Mouse (Mus musculus) ES-E14 (cell line): ENCODE results near the gene Sdhb. TPM values are rescaled to one million over a fixed set of nuclear protein-coding genes. Genes with fewer than 3 reads are reported as not detected.
A peak's percentile ranks its signal among the peaks of the same experiment; 100 is the strongest.

Source experiments
- DNase-seq: peaks from one replicate; pipeline ENCODE4 v3.0.0-alpha.2; 2013; ENCODE audit warnings: low read depth, low spot score
- H3K27ac ChIP-seq: 2 replicates; pipeline ENCODE4 v1.5.1; 2012; ENCODE audit warnings: low read depth, mild to moderate bottlenecking, low read length, moderate library complexity, mixed read lengths; ENCODE audit not compliant: poor library complexity, insufficient read depth, severe bottlenecking
- H3K36me3 ChIP-seq: 2 replicates; pipeline ENCODE4 v1.6.1; 2012; ENCODE audit warnings: mild to moderate bottlenecking, low read length, moderate library complexity, mixed read lengths; ENCODE audit not compliant: control insufficient read depth, poor library complexity, insufficient read depth, severe bottlenecking
- H3K4me1 ChIP-seq, 2 experiments: fragments of 150-350 bp in 1 of 2; sonication (generic) in 1 of 2; 2 replicates each; pipeline ENCODE4 v1.6.1; 2012; ENCODE audit warnings: low read length in 2 of 2, mild to moderate bottlenecking in 1 of 2, mixed read lengths in 1 of 2; ENCODE audit not compliant: control insufficient read depth in 2 of 2, insufficient read depth in 2 of 2, poor library complexity in 1 of 2
- H3K4me3 ChIP-seq, 2 experiments: fragments of 150-350 bp in 1 of 2; sonication (generic) in 1 of 2; 2 replicates each; pipeline ENCODE4 v1.5.1; 2012; ENCODE audit warnings: low read length in 2 of 2, low read depth in 1 of 2, mild to moderate bottlenecking in 1 of 2, mixed read lengths in 1 of 2; ENCODE audit not compliant: insufficient read depth in 1 of 2, poor library complexity in 1 of 2, severe bottlenecking in 1 of 2
- H3K9ac ChIP-seq: 2 replicates; pipeline ENCODE4 v1.6.1; 2012; ENCODE audit warnings: low read depth, mild to moderate bottlenecking, low read length, mixed read lengths; ENCODE audit not compliant: poor library complexity, insufficient read depth, severe bottlenecking
- H3K9me3 ChIP-seq: fragments of 150-350 bp; sonication (generic); 2 replicates; pipeline ENCODE4 v1.6.1; 2012; ENCODE audit warnings: low read depth, mild to moderate bottlenecking, low read length; ENCODE audit not compliant: control insufficient read depth, insufficient read depth
- CHD2 ChIP-seq: IDR thresholded peaks from 2 replicates; pipeline ENCODE4 v1.6.1; 2014; ENCODE audit warnings: mild to moderate bottlenecking, low read depth, low read length, inconsistent platforms
- HCFC1 ChIP-seq: IDR thresholded peaks from 2 replicates; pipeline ENCODE4 v1.6.1; 2012; ENCODE audit warnings: low read length, inconsistent platforms, borderline replicate concordance; ENCODE audit not compliant: insufficient read depth
- MAFK ChIP-seq: IDR thresholded peaks from 2 replicates; pipeline ENCODE4 v1.6.1; 2014; ENCODE audit warnings: mild to moderate bottlenecking, low read depth, low read length, inconsistent platforms; ENCODE audit not compliant: insufficient read depth
- ZC3H11A ChIP-seq: IDR thresholded peaks from 2 replicates; pipeline ENCODE4 v1.6.1; 2012; ENCODE audit warnings: low read depth, mild to moderate bottlenecking, inconsistent platforms, low read length, borderline replicate concordance
- ZNF384 ChIP-seq: IDR thresholded peaks from 2 replicates; pipeline ENCODE4 v1.6.1; 2012; ENCODE audit warnings: low read depth, low read length, inconsistent platforms
- in situ Hi-C, 2 experiments: fragments of 600-800 bp; cut with MboI; formaldehyde crosslinking; loops; one replicate each; pipeline ENCODE4 v1.15.1; 2025; ENCODE audit warnings: low sequenced_read_pairs in 2 of 2, inconsistent platforms in 1 of 2; ENCODE audit not compliant: unreplicated experiment in 2 of 2
- total RNA-seq: library from RNA; depleted of rRNA; stranded (reverse); fragments of 300-350 nt; gene quantifications from 2 replicates; pipeline ENCODE4 v1.2.3, GENCODE M21; 2012

Gene Sdhb
- total RNA-seq, 1 experiment: 135 TPM

DNA sequence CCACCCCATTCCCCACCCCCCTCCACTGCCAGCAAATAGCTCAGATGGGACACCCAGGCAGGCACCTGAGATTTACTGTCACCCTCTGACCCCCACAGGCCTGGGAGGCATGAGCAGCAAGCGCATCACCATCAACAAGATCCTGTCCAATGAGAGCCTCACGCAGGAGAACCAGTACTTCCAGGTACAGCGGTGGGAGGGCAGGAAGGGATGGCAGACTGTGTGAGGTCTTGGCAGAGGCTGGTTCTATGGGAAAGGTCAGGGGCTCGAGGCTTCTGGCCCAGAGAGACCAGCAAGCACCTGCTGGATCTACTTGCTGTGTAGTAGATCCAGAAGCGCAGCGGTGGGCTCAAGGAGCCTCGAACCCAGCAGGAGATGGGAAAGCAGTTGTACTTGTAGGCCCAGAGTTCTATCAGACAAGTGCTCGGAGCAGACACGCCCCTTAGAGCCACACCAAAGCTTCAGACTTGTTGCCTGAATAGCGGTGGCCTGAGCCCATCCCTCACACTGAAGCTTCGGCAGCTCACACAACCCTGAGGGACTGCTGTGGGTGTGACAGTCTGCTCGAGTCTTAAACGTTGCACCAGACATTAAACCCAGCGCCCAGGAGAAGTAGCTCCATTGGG lies 14.3 kb upstream of the Sdhb start:
- Histone ChIP-seq H3K27ac (no peak overlapping the region), H3K36me3 (no peaks in the 10 kb centered on the region), H3K9ac (no peak overlapping the region), H3K4me3 (no peak overlapping the region), H3K4me1 (peaks cover 2 to 10% of the 10 kb centered on the region in 2 experiments; a peak in 1 of 4 replicates), H3K9me3 (no peaks in the 10 kb centered on the region)
- TF ChIP-seq HCFC1: no peak
- no peak for TF ChIP-seq ZC3H11A
- no peak for TF ChIP-seq MAFK
- no peak for TF ChIP-seq ZNF384
- no peak for TF ChIP-seq CHD2
- peak; percentile 58 for DNase-seq
- in situ Hi-C loops: no loop called here

DNA sequence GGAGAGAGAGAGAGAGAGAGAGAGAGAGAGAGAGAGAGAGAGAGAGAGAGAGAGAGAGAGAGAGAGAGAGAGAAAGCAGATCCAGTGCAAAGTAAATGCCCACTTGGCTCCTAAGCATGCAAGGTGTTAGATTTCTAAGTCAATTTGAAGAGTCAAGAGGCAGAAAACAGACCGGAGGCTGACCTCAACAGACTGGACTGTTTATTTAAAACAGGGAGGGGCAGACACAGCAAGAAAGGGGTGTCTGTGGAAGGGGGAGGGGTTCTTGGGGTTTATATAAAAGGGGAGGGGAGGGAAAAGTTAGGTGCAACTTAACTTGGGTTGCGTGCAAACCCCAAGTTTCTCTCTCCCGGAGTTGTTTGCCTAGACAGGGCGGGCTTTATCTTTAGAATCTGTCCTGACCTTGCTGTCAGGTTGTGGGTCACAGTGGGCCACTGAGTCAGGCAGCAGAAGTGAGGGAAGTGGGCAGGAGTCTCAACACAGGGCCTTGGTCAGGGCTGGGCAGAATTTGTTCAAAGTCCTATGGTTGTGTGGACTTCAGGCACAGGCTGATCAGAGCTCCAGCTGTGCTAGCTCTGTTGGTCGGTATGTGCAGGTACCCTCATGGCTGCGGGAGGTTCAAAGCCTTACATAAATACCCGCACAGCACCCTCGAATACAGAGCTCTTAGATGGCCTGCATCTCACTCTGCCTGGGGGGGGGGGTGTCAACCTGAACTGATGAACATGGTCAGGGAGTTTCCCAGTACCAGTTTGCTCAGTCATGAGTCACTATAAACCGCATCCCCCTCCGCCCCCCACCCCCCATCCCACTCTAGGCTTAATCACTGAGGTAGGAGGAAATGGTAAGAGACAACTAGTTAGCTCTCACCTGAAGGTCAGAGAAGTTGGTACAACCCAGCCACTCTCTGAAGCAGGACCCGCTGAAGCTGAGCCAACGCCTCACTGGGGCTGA lies 13.2 kb upstream of the Sdhb start:
- in situ Hi-C loops: no loop called here
- no peak for DNase-seq
- Histone ChIP-seq H3K9ac (no peak overlapping the region), H3K4me1 (peaks cover 2 to 10% of the 10 kb centered on the region in 2 experiments; a peak in 1 of 4 replicates), H3K4me3 (no peak overlapping the region), H3K9me3 (no peaks in the 10 kb centered on the region), H3K27ac (no peak overlapping the region), H3K36me3 (no peaks in the 10 kb centered on the region)
- TF ChIP-seq ZNF384: no peak
- TF ChIP-seq ZC3H11A: no peak
- TF ChIP-seq HCFC1: no peak
- TF ChIP-seq CHD2: no peak
- no peak for TF ChIP-seq MAFK

DNA sequence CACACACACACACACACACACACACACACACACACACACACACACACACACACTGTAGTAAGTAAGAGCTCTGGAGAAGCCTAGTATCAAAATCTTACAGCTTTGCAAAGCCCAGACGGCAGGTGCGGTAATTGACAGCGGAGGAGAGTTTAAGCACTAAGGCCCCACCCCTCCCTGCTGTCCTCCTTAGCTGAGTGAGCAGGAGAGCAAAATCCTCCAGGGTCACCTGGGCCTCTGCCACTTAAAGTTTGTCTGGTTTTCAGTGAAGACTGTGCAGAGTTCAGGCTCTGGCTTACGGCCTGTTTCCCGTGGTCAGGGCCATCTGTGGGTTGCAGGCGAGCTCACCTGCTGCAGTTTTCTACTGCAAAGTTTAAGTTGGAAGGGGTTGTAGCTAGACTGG lies 12.5 kb upstream of the Sdhb start:
- DNase-seq: no peak
- no peaks in the 10 kb centered on the region for H3K9me3 ChIP-seq
- H3K4me3 ChIP-seq: no peak overlapping the region
- no peak overlapping the region for H3K9ac ChIP-seq
- no peak overlapping the region for H3K27ac ChIP-seq
- in situ Hi-C loops: no loop called here
- TF ChIP-seq ZC3H11A (no peak), CHD2 (no peak), MAFK (no peak), HCFC1 (no peak), ZNF384 (no peak)
- H3K4me1 ChIP-seq: peaks cover 2 to 10% of the 10 kb centered on the region in 2 experiments; a peak in 1 of 4 replicates
- H3K36me3 ChIP-seq: no peaks in the 10 kb centered on the region

DNA sequence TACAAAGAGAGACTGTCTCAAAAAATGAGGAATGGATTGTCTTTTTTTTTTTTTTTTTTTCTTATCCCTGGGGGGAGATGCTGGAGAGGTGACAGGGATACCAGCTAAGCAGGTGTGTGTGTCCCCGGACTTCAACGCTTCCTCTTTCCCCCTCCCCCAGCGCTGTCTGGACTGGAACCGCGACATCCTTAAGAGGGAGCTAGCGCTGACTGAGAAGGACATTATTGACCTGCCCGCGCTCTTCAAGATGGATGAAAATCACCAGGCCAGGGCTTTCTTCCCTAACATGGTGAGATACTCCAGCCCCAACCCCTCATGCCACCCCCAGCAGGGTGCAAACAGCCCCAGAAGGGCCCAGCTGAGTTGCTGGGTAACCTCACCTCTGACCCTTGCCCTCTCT lies 12.0 kb upstream of the Sdhb start:
- Histone ChIP-seq H3K4me1 (peaks cover 2 to 10% of the 10 kb centered on the region in 2 experiments; a peak in 1 of 4 replicates), H3K9me3 (no peaks in the 10 kb centered on the region), H3K9ac (no peak overlapping the region), H3K27ac (no peak overlapping the region), H3K36me3 (no peaks in the 10 kb centered on the region), H3K4me3 (no peak overlapping the region)
- DNase-seq: no peak
- in situ Hi-C loops: no loop called here
- TF ChIP-seq ZC3H11A: no peak
- no peak for TF ChIP-seq ZNF384
- TF ChIP-seq HCFC1: no peak
- no peak for TF ChIP-seq MAFK
- no peak for TF ChIP-seq CHD2
